ENCODE assay signal across 24 mouse cellular contexts in genomic region chr6:93544246-93544645, GRCm38 (mm10).
DNase-seq lines count a peak whose midpoint lies in the region; ATAC-seq and TF ChIP-seq lines count a peak whose summit lies in the region.
"Had no signal": no experiment of that assay in that cellular context is flagged by ENCODE, and none has a peak within 500 bp of the region (broad histone marks: within the 10 kb centered on the region; RNA-seq: fewer than 3 reads in every experiment).

No protein-coding gene starts in this region.

- H3K9ac ChIP-seq in forebrain, embryonic 12.5 days, result no peak overlapping the region
- no peak overlapping the region for H3K9ac ChIP-seq in forebrain, embryonic 15.5 days (replicated peaks)
- no peak overlapping the region for H3K9ac ChIP-seq in kidney, postnatal 0 days (ENCODE audit: low read depth, low read length)
- no peak overlapping the region for H3K9ac ChIP-seq in limb, embryonic 12.5 days (replicated peaks)
- H3K9ac ChIP-seq: heart, embryonic 15.5 days; hindbrain, embryonic 15.5 days; neural tube, embryonic 13.5 days had no signal

- H3K36me3 ChIP-seq in forebrain, embryonic 12.5 days (replicated peaks), result no peaks in the 10 kb centered on the region
- H3K36me3 ChIP-seq in forebrain, embryonic 15.5 days, result no peaks in the 10 kb centered on the region
- no peaks in the 10 kb centered on the region for H3K36me3 ChIP-seq in kidney, postnatal 0 days (ENCODE audit: insufficient read depth, low read length)
- no peaks in the 10 kb centered on the region for H3K36me3 ChIP-seq in limb, embryonic 12.5 days
- H3K36me3 ChIP-seq: heart, embryonic 15.5 days; hindbrain, embryonic 15.5 days; neural tube, embryonic 13.5 days had no signal

- no peak for ATAC-seq in forebrain, embryonic 12.5 days (ENCODE audit: low FRiP score)
- ATAC-seq in forebrain, embryonic 15.5 days (replicated peaks), result no peak
- ATAC-seq in kidney, postnatal 0 days (replicated peaks; ENCODE audit: low FRiP score, low read depth), result no peak
- ATAC-seq in limb, embryonic 12.5 days (ENCODE audit: insufficient number of reproducible peaks, insufficient read depth, low FRiP score, low TSS enrichment, low read depth), result no peak
- ATAC-seq: CD4-positive, CD25-positive, alpha-beta regulatory T cell, adult 4 months; forebrain, embryonic 16.5 days; midbrain, embryonic 16.5 days; Patski had no signal

- H3K27me3 ChIP-seq in forebrain, embryonic 12.5 days, result 0 out of 2 replicates have a peak, but pooled peaks cover 9% of the 10 kb centered on the region
- H3K27me3 ChIP-seq in forebrain, embryonic 15.5 days, result no peaks in the 10 kb centered on the region
- no peaks in the 10 kb centered on the region for H3K27me3 ChIP-seq in kidney, postnatal 0 days (ENCODE audit: insufficient read depth, low read length)
- H3K27me3 ChIP-seq in limb, embryonic 12.5 days, result no peaks in the 10 kb centered on the region
- H3K27me3 ChIP-seq: heart, embryonic 15.5 days; hindbrain, embryonic 15.5 days; neural tube, embryonic 13.5 days; Patski had no signal

- no peak for DNase-seq in kidney, postnatal 0 days (ENCODE audit: low spot score)
- no peak for DNase-seq in kidney, adult 11 months
- DNase-seq in urinary bladder, adult 18-20 months (ENCODE audit: low spot score in 2 of 2), result no peak
- DNase-seq in right cerebral cortex, postnatal 14 days, result no peak
- DNase-seq: cerebellum, adult 11-12 months; cerebellum, postnatal 10 days; heart, postnatal 4 days; kidney, postnatal 25 days; lung, postnatal 4 days; right cerebral cortex, adult 18-20 months; thymus, adult 18-20 months; thymus, postnatal 36 days had no signal

- TF ChIP-seq CTCF in kidney, postnatal 0 days (IDR thresholded peaks at IDR 0.05; ENCODE audit: low read depth), result no peak

- no peak overlapping the region for H3K4me3 ChIP-seq in forebrain, embryonic 12.5 days (replicated peaks)
- no peak overlapping the region for H3K4me3 ChIP-seq in forebrain, embryonic 15.5 days
- H3K4me3 ChIP-seq in kidney, postnatal 0 days (replicated peaks; ENCODE audit: low read depth, low read length), result no peak overlapping the region
- H3K4me3 ChIP-seq in limb, embryonic 12.5 days (replicated peaks), result no peak overlapping the region
- H3K4me3 ChIP-seq: heart, embryonic 15.5 days; hindbrain, embryonic 15.5 days; myocyte; neural tube, embryonic 13.5 days had no signal

- H3K9me3 ChIP-seq in forebrain, embryonic 12.5 days, result no peaks in the 10 kb centered on the region
- no peaks in the 10 kb centered on the region for H3K9me3 ChIP-seq in forebrain, embryonic 15.5 days
- no peaks in the 10 kb centered on the region for H3K9me3 ChIP-seq in kidney, postnatal 0 days (replicated peaks; ENCODE audit: low read length)
- H3K9me3 ChIP-seq in limb, embryonic 12.5 days, result no peaks in the 10 kb centered on the region
- H3K9me3 ChIP-seq: heart, embryonic 15.5 days; hindbrain, embryonic 15.5 days; neural tube, embryonic 13.5 days had no signal

- 56% methylated on average over 1 of the region's 1 CpGs for WGBS in forebrain, embryonic 12.5 days
- WGBS in forebrain, embryonic 15.5 days, result 48% methylated on average over 1 of the region's 1 CpGs
- 30% methylated on average over 1 of the region's 1 CpGs for WGBS in kidney, postnatal 0 days
- WGBS in limb, embryonic 12.5 days, result 19% methylated on average over 1 of the region's 1 CpGs

- no peak overlapping the region for H3K27ac ChIP-seq in forebrain, embryonic 12.5 days
- H3K27ac ChIP-seq in forebrain, embryonic 15.5 days (replicated peaks), result no peak overlapping the region
- H3K27ac ChIP-seq in kidney, postnatal 0 days, result no peak overlapping the region
- H3K27ac ChIP-seq in limb, embryonic 12.5 days, result peak overlapping the region; percentile 50
- H3K27ac ChIP-seq: heart, embryonic 15.5 days; hindbrain, embryonic 15.5 days; layer of hippocampus, adult 2 months; neural tube, embryonic 13.5 days had no signal

- peaks cover 11% of the 10 kb centered on the region; the same call in 1 of the 2 replicates for H3K4me1 ChIP-seq in forebrain, embryonic 12.5 days
- peaks cover 7% of the 10 kb centered on the region for H3K4me1 ChIP-seq in forebrain, embryonic 15.5 days
- H3K4me1 ChIP-seq in kidney, postnatal 0 days (replicated peaks; ENCODE audit: insufficient read depth, low read length), result no peaks in the 10 kb centered on the region
- H3K4me1 ChIP-seq in limb, embryonic 12.5 days (replicated peaks), result peaks cover 20% of the 10 kb centered on the region
- H3K4me1 ChIP-seq: hindbrain, embryonic 15.5 days had no signal

- peak overlapping the region; percentile 39; the same call in 1 of the 2 replicates for H3K4me2 ChIP-seq in forebrain, embryonic 12.5 days
- no peak overlapping the region for H3K4me2 ChIP-seq in forebrain, embryonic 15.5 days (replicated peaks)
- H3K4me2 ChIP-seq in kidney, postnatal 0 days (ENCODE audit: low read length), result 0 out of 2 replicates have a peak overlapping the region, but pooled peaks have one; percentile 54
- peak overlapping the region; percentile 48 for H3K4me2 ChIP-seq in limb, embryonic 12.5 days
- H3K4me2 ChIP-seq: neural tube, embryonic 13.5 days had no signal
